Mouse (Mus musculus) large intestine, adult 2 months (tissue): Measurements from ENCODE around the gene Npm1. TPM values are rescaled to one million over a fixed set of nuclear protein-coding genes. Genes with fewer than 3 reads are reported as not detected.

Experiments
- DNase-seq: peaks from one replicate; pipeline ENCODE4 v3.0.0-alpha.2; 2012; ENCODE audit warnings: low read depth, low spot score
- WGBS: fragments of 180-500 bp; shearing (Covaris S2); methylation state at CpG from one replicate; pipeline ENCODE4 v1.1.7; 2018; 5-methylcytosine and 5-hydroxymethylcytosine counted together
- polyA plus RNA-seq: library from polyadenylated mRNA; depleted of rRNA; stranded (reverse); fragments of >200 nt; gene quantifications from 2 replicates; pipeline ENCODE4 v1.2.3, GENCODE M21; 2012

Gene Npm1
- polyA plus RNA-seq, 1 experiment: 89.1 TPM

GRCm38 (mm10) chr11:33147572-33148337 lies 15.3 kb downstream of the Npm1 start:
- WGBS: under 1% methylated on average over 83 of the region's 85 CpGs
- DNase-seq: no peak

GRCm38 (mm10) chr11:33147171-33147571 lies 15.8 kb downstream of the Npm1 start, which contains the start of gene Fgf18:
TSS of gene Fgf18 (minus strand) at chr11:33147400.
- 1% methylated on average over 34 of the region's 53 CpGs for WGBS
- no peak for DNase-seq

DNA sequence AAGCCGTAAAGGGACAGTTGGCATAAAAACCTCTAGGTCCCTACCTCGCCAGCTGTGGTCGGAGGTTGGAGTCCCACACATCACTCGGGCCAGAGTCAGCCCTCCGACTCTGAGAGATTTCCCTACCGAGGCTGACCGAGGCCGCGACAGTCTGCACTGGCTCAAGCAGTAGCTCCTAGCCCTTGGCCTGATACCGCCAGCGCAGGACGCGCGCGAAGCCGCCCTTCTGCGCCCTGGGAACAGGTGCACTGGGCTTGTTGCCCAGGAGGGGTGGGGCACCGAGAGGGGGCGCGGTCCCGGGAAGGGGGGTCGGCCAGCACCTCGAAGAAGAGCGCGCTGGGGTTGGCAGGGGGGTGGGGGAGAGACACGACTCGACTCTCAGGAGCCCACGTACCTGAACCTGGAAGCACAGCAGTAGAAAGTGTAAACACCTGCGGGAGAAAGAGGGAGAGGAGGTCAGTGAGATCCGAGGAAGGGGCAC lies 16.3 kb downstream of the Npm1 start:
- DNase-seq: no peak
- 2% methylated on average over 30 of the region's 30 CpGs for WGBS

DNA sequence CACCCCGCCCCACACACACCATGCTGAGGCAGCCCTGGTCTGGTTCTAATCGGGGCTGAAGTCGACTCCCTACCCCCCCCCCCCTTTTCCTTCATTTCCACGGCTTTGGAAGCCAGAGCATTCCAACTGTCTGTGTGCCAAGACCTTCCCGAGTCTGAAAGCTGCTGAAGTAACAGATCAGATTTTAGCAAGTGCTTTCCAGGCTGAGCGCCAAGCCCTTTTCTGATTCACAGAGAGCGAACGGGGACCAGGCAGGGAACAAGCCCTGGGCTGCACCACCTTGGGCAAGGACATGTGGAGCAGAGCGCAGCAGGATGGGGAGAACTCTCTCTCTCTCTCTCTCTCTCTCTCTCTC lies 16.9 kb downstream of the Npm1 start:
- DNase-seq: no peak
- WGBS: 1% methylated on average over 9 of the region's 9 CpGs

GRCm38 (mm10) chr11:33145201-33146142 lies 17.5 kb downstream of the Npm1 start:
- DNase-seq: no peak
- WGBS: 24% methylated on average over 7 of the region's 7 CpGs

GRCm38 (mm10) chr11:33143906-33144305 lies 19.1 kb downstream of the Npm1 start:
- no peak for DNase-seq
- 40% methylated on average over 9 of the region's 9 CpGs for WGBS

DNA sequence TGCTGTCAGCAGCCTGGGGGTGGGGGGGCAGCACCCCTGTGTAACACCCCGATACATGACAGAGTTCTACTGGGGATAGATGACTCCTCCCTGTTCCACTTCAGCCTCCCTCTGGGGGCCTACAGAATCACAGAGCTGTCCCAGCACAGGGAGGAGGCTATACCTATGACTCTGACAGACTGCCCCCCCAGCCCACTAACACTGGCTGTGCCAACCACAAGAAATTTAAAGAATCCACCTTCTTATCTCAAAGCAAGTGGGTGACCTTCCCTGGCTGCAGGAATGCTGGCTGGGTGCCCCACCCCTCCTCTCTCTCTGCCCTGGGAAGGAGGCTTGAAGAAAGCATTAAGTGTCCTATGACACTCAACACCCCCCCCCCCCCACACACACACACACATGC lies 20.2 kb downstream of the Npm1 start:
- WGBS: 89% methylated on average over 1 of the region's 1 CpGs
- no peak for DNase-seq

DNA sequence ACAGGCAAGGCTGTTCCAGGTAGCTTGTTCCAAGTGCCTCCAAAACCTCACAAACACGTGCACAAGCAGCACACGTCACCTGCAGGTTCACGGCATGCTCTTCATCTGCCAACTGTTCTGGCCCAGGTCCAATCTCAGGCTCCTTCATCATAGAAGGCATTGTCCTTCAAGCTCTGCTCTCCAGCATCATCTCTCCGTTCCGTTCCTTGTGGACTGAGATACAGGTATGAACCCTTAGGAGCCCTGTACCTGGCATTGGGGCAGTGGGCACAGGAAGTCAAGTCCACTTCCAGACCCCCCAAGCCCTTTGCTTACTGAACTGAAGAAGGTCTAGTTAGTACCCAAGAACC lies 22.9 kb downstream of the Npm1 start:
- DNase-seq: no peak
- WGBS: 64% methylated on average over 5 of the region's 5 CpGs

DNA sequence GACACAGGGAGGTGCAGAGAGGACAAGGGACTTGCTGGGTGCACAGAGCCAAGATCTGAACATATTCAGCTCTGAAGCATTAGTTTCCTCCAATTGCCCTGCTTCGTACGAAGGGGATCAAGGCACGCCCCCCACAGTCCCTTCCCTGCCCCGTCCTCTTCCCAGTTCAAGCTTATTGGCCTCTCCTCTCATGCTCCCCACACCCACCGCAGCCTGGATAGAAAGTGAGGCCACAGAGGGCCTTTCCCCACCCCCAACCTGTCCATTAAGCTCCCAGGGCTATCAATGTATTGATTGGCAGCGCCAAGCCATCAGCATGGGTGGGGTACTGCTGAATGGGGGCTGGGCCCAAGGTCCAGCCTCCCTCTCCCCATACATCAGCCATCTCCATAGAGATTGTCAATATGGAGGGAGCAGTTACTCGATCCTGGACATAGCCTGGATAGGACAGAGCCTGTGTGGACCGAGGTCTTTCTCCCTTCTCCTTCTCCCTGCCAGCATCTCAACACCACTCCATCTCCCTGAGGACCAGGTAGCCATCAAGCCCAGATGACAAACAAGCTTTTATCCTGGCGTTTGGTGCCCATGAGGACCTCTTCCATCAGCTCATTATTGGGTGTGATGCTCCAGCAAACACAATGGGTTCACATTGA lies 23.4 kb downstream of the Npm1 start:
- DNase-seq: no peak
- 80% methylated on average over 9 of the region's 9 CpGs for WGBS

DNA sequence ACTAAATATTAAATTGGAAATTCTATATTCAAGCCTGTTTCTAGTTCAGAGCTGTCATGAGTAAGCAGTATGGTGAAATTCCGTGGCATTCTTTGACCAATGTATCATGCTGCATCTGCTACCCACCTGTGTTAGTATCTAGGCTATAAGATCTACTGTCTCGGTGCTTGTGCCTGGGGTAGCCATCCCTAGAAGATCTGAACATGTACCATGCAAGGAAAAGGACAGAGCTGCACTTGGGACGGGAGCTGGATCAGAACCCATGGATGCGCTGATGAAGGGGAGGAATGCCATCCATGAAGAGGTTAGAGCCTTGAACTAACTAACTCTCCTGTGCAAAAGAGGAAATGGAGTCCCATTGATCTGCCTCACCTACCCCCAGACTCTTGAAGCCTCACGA lies 24.3 kb downstream of the Npm1 start:
- no peak for DNase-seq
- 80% methylated on average over 5 of the region's 5 CpGs for WGBS

- WGBS: 82% methylated on average over 8 of the region's 8 CpGs
Observed at GRCm38 (mm10) chr11:33134391-33134986, 28.5 kb downstream of the Npm1 start.

GRCm38 (mm10) chr11:33132619-33133338 lies 30.2 kb downstream of the Npm1 start:
- DNase-seq: no peak
- 65% methylated on average over 8 of the region's 8 CpGs for WGBS

More at GRCm38 (mm10) chr11:33134391-33134986, 28.5 kb downstream of the Npm1 start:
- DNase-seq: no peak

- DNase-seq: no peak
Observed at GRCm38 (mm10) chr11:33127058-33127457, 35.9 kb downstream of the Npm1 start.

GRCm38 (mm10) chr11:33122575-33123268 lies 40.3 kb downstream of the Npm1 start:
- WGBS: 5% methylated on average over 37 of the region's 37 CpGs
- DNase-seq: no peak

- 63% methylated on average over 8 of the region's 8 CpGs for WGBS
- DNase-seq: no peak
Observed at GRCm38 (mm10) chr11:33119556-33119955, 43.5 kb downstream of the Npm1 start.

DNA sequence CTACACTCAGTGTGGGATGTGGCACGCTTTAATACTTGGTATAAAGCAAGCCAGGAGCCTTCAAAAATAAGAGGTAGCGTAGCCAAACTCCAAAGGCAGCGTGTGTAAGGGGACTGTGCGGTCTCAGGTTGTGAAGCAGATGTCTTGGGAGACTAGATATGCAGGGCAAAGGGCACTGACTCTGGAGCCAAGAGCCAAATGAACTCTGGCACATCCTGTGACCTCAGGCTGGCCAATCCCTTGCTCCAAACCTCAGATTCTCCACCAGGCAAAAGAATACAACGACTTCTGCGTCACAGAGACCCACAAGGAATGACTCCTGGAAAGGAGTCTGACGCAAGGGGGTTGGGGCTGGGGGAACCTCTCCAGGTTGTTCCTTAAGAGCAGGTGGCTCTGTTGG lies 43.9 kb downstream of the Npm1 start:
- 73% methylated on average over 7 of the region's 7 CpGs for WGBS
- DNase-seq: no peak

GRCm38 (mm10) chr11:33118480-33118879 lies 44.5 kb downstream of the Npm1 start:
- WGBS: 75% methylated on average over 6 of the region's 6 CpGs
- no peak for DNase-seq

DNA sequence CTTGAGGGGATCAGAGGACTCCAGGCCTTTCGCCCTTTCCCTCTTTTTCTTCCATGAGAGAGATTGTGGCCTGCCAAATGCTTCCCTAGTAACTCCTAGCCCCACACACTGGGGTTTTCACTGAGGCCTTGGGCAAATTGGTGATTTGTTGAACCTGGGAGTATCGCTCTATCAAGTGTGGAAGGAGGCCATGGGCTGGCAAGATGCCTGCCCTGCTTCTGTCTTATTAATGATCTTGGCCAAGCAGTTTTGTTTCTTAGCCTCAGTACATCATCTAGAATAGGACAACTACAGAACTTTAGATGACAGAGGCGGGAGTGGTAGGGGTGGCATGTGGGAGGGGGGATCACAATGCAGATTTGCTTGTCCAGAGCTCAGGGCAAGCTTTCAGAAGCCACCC lies 47.2 kb downstream of the Npm1 start:
- no peak for DNase-seq
- 78% methylated on average over 3 of the region's 3 CpGs for WGBS

- no peak for DNase-seq
- WGBS: 12% methylated on average over 1 of the region's 1 CpGs
Observed at GRCm38 (mm10) chr11:33112407-33112806, 50.6 kb downstream of the Npm1 start.
